9 mouse cellular contexts compared by ENCODE assay signal in the genomic region with DNA sequence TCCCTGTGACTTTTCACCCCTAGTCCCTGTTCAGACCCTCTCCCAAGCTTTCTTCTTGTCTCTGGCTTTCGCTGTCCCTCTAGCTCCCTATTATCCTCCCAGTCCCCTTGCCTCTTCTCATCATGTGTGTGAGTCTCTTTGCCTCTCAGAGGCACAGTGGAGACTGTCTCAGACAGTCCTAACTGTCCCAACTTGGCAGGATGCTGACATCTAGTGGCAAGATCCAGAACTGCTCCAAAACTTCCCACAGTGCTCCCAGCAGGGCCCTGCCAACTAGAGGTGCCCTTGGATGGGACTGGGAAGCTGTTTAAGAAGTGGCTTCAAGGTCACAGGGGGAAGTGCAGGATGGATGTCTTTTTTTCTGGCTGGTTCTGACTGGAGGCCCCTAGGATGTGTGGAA. TPM values are rescaled to one million over a fixed set of nuclear protein-coding genes. Genes with fewer than 3 reads are reported as not detected.
DNase-seq lines count a peak whose midpoint lies in the region; ATAC-seq and TF ChIP-seq lines count a peak whose summit lies in the region.
"Had no signal": no experiment of that assay in that cellular context is flagged by ENCODE, and none has a peak within 500 bp of the region (broad histone marks: within the 10 kb centered on the region; RNA-seq: fewer than 3 reads in every experiment).

No protein-coding gene starts in this region.

- no peaks in the 10 kb centered on the region for H3K9me3 ChIP-seq in ES-E14 (ENCODE audit: control insufficient read depth, insufficient read depth, low read depth, low read length)
- no peaks in the 10 kb centered on the region for H3K9me3 ChIP-seq in forebrain, postnatal 0 days (ENCODE audit: low read length)

- H3K36me3 ChIP-seq in ES-E14 (ENCODE audit: control insufficient read depth, insufficient read depth, low read length, poor library complexity, severe bottlenecking), result no peaks in the 10 kb centered on the region
- H3K36me3 ChIP-seq in forebrain, postnatal 0 days (ENCODE audit: insufficient read depth), result no peaks in the 10 kb centered on the region

- H3K27ac ChIP-seq in ES-E14 (ENCODE audit: insufficient read depth, low read depth, low read length, poor library complexity, severe bottlenecking), result no peak overlapping the region
- no peak overlapping the region for H3K27ac ChIP-seq in forebrain, postnatal 0 days (ENCODE audit: low read depth, low read length)
- H3K27ac ChIP-seq in olfactory bulb, adult 2 months (ENCODE audit: insufficient read depth, low read depth, low read length), result no peak overlapping the region
- H3K27ac ChIP-seq: macrophage had no signal

- in situ Hi-C loops in ES-E14 (cut with MboI; ENCODE audit: low sequenced_read_pairs in 2 of 2, unreplicated experiment in 2 of 2), result loop anchor here (25.0 kb wide), 1 partner anchor 208 kb away; a partner anchor contains a TSS

- peak; percentile 96 for DNase-seq in ES-E14 (ENCODE audit: low read depth, low spot score)
- peak; percentile 73 to 76 for DNase-seq in cerebellum, adult 18-20 months
- peak; percentile 93 for DNase-seq in forebrain, postnatal 0 days
- peak; percentile 92 for DNase-seq in heart, postnatal 4 days
- peak; percentile 85 to 95 for DNase-seq in layer of hippocampus, adult 18-20 months (ENCODE audit: low spot score in 2 of 2)
- peak; percentile 83 for DNase-seq in lung, adult 2 months
- DNase-seq in testis, postnatal 14 days (ENCODE audit: low spot score), result peak; percentile 73

- TF ChIP-seq POLR2A in lung, adult 2 months (IDR thresholded peaks at IDR 0.05; ENCODE audit: borderline replicate concordance, extremely low read depth, low read depth, low read length), result no peak
- TF ChIP-seq POLR2A in olfactory bulb, adult 2 months (IDR thresholded peaks at IDR 0.05; ENCODE audit: insufficient read depth, low read depth, low read length), result no peak

- no peak overlapping the region for H3K4me2 ChIP-seq in forebrain, postnatal 0 days (ENCODE audit: low read depth)

- no peaks in the 10 kb centered on the region for H3K4me1 ChIP-seq in ES-E14 (ENCODE audit: control insufficient read depth in 2 of 2, insufficient read depth in 2 of 2, low read length in 2 of 2, poor library complexity in 1 of 2)
- no peaks in the 10 kb centered on the region for H3K4me1 ChIP-seq in forebrain, postnatal 0 days (ENCODE audit: insufficient read depth)
- no peaks in the 10 kb centered on the region for H3K4me1 ChIP-seq in lung, adult 2 months (ENCODE audit: control insufficient read depth, insufficient read depth, low read length)
- H3K4me1 ChIP-seq in olfactory bulb, adult 2 months (ENCODE audit: control insufficient read depth, insufficient read depth, low read length), result no peaks in the 10 kb centered on the region

- no peak overlapping the region for H3K4me3 ChIP-seq in ES-E14 (ENCODE audit: insufficient read depth in 1 of 2, low read depth in 1 of 2, low read length in 2 of 2, poor library complexity in 1 of 2, severe bottlenecking in 1 of 2)
- no peak overlapping the region for H3K4me3 ChIP-seq in forebrain, postnatal 0 days (ENCODE audit: low read depth, low read length)
- H3K4me3 ChIP-seq in lung, adult 2 months (replicated peaks; ENCODE audit: extremely low read depth, low read depth, low read length), result no peak overlapping the region
- no peak overlapping the region for H3K4me3 ChIP-seq in olfactory bulb, adult 2 months (ENCODE audit: insufficient read depth, low read depth, low read length)

- peak; percentile 97 for TF ChIP-seq CTCF in forebrain, postnatal 0 days (IDR thresholded peaks at IDR 0.05; ENCODE audit: low read depth)
- peak; percentile 89 for TF ChIP-seq CTCF in lung, adult 2 months (IDR thresholded peaks at IDR 0.05; ENCODE audit: insufficient read depth, low read length)
- TF ChIP-seq CTCF in olfactory bulb, adult 2 months (IDR thresholded peaks at IDR 0.05; ENCODE audit: insufficient read depth, low read depth, low read length), result peak; percentile 53

- 15% methylated on average over 1 of the region's 1 CpGs for WGBS in forebrain, postnatal 0 days
- 14% methylated on average over 1 of the region's 1 CpGs for WGBS in lung, adult 2 months
- 10% methylated on average over 1 of the region's 1 CpGs for WGBS in olfactory bulb, adult 2 months

- peak; percentile 99 for ATAC-seq in forebrain, postnatal 0 days

- H3K27me3 ChIP-seq in forebrain, postnatal 0 days (ENCODE audit: insufficient read depth, low read length), result no peaks in the 10 kb centered on the region

- H3K9ac ChIP-seq in ES-E14 (ENCODE audit: insufficient read depth, low read depth, low read length, poor library complexity, severe bottlenecking), result no peak overlapping the region
- H3K9ac ChIP-seq in forebrain, postnatal 0 days, result no peak overlapping the region

TF ChIP-seq in ES-E14, 5 proteins besides CTCF, POLR2A, EP300 and RAD21:
- no peak for TF ChIP-seq ZNF384 (IDR thresholded peaks at IDR 0.05; ENCODE audit: low read depth, low read length)
- TF ChIP-seq ZC3H11A (IDR thresholded peaks at IDR 0.05; ENCODE audit: borderline replicate concordance, low read depth, low read length), result peak; percentile 58; the same call in 1 of the 2 replicates
- TF ChIP-seq CHD2 (IDR thresholded peaks at IDR 0.05; ENCODE audit: low read depth, low read length), result no peak
- no peak for TF ChIP-seq MAFK (IDR thresholded peaks at IDR 0.05; ENCODE audit: insufficient read depth, low read depth, low read length)

RNA-seq across cellular contexts. Expression of a gene that starts 13.9 kb away (rescaled TPM):
- total RNA-seq in ES-E14 (2012; rRNA removed), result not detected in 2 replicates
- 0.71 TPM in 1 of 2 replicates, not detected in the other for total RNA-seq in forebrain, postnatal 0 days (2014; rRNA removed)
- 1.1 and 1.3 TPM in 2 replicates for polyA plus RNA-seq in forebrain, postnatal 0 days (2015; fragmentation: Nextera tagmentation; extraction: Ambion mirVana)
- total RNA-seq in heart, postnatal 4 days (2021), result not detected
- total RNA-seq in layer of hippocampus, adult 18-20 months (2021), result not detected
- not detected in 2 replicates for polyA plus RNA-seq in lung, adult 2 months (2012; rRNA removed)
- polyA plus RNA-seq in olfactory bulb, adult 2 months (2012; ENCODE audit: insufficient read depth, insufficient read length, low replicate concordance, missing spikeins), result not detected in 2 replicates
- polyA plus RNA-seq: macrophage had no signal

RNA-seq across cellular contexts. Expression of a gene that starts 38.7 kb away (rescaled TPM):
- total RNA-seq in ES-E14 (2012; rRNA removed), result not detected in 2 replicates
- not detected in 2 replicates for total RNA-seq in forebrain, postnatal 0 days (2014; rRNA removed)
- polyA plus RNA-seq in forebrain, postnatal 0 days (2015; fragmentation: Nextera tagmentation; extraction: Ambion mirVana), result not detected in 2 replicates
- not detected for total RNA-seq in heart, postnatal 4 days (2021)
- not detected for total RNA-seq in layer of hippocampus, adult 18-20 months (2021)
- not detected in 2 replicates for polyA plus RNA-seq in lung, adult 2 months (2012; rRNA removed)
- polyA plus RNA-seq in olfactory bulb, adult 2 months (2012; ENCODE audit: insufficient read depth, insufficient read length, low replicate concordance, missing spikeins), result not detected in 2 replicates
- polyA plus RNA-seq: macrophage had no signal

RNA-seq across cellular contexts. Expression of a gene that starts 53.1 kb away (rescaled TPM):
- total RNA-seq in ES-E14 (2012; rRNA removed), result not detected in 2 replicates
- not detected in 2 replicates for total RNA-seq in forebrain, postnatal 0 days (2014; rRNA removed)
- not detected in 2 replicates for polyA plus RNA-seq in forebrain, postnatal 0 days (2015; fragmentation: Nextera tagmentation; extraction: Ambion mirVana)
- not detected for total RNA-seq in heart, postnatal 4 days (2021)
- total RNA-seq in layer of hippocampus, adult 18-20 months (2021), result not detected
- polyA plus RNA-seq in lung, adult 2 months (2012; rRNA removed), result 2.7 TPM in 1 of 2 replicates, not detected in the other
- polyA plus RNA-seq in olfactory bulb, adult 2 months (2012; ENCODE audit: insufficient read depth, insufficient read length, low replicate concordance, missing spikeins), result not detected in 2 replicates
- polyA plus RNA-seq: macrophage had no signal

RNA-seq across cellular contexts. Expression of a gene that starts 55.6 kb away (rescaled TPM):
- total RNA-seq in ES-E14 (2012; rRNA removed), result not detected in 2 replicates
- total RNA-seq in forebrain, postnatal 0 days (2014; rRNA removed), result not detected in 2 replicates
- polyA plus RNA-seq in forebrain, postnatal 0 days (2015; fragmentation: Nextera tagmentation; extraction: Ambion mirVana), result not detected in 2 replicates
- not detected for total RNA-seq in heart, postnatal 4 days (2021)
- total RNA-seq in layer of hippocampus, adult 18-20 months (2021), result not detected
- not detected in 2 replicates for polyA plus RNA-seq in lung, adult 2 months (2012; rRNA removed)
- not detected in 2 replicates for polyA plus RNA-seq in olfactory bulb, adult 2 months (2012; ENCODE audit: insufficient read depth, insufficient read length, low replicate concordance, missing spikeins)
- polyA plus RNA-seq: macrophage had no signal
